Mouse (Mus musculus): ENCODE measurements around the gene Mmp28. TPM values are rescaled to one million over a fixed set of nuclear protein-coding genes. Genes with fewer than 3 reads are reported as not detected.

Gene Mmp28
- polyA plus RNA-seq (2012; rRNA removed), result 0.24 and 0.29 TPM in 2 replicates

DNA sequence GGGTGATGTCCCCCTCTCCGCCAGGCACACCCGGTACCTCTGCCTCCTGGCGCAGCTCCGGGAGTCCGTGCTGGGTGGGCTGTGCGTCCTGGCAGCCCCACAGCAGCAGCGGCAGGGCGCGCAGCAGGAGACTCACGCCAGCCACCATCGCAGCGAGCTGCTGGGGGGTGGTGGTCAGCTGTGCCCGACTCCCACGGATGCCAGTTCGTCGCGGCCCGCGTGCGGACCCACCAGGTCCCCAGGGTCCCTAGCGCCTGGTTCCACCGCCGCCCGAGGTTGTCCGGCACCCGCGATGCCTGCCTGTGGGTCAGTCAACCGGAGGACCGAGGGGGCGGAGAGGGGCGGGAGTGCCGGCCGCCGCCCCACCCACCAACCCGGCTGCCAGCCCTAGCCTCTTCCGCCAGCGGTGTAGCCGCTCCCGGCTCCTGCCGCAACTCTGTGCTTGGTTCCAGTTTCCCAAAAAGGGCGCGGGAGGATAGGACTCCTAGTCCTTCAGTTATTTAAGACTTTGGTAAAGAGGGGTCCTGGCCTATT, at the start of gene Mmp28:
Mmp28 (minus strand) TSS at position 361 of the 534 bp plus-strand sequence.

DNA sequence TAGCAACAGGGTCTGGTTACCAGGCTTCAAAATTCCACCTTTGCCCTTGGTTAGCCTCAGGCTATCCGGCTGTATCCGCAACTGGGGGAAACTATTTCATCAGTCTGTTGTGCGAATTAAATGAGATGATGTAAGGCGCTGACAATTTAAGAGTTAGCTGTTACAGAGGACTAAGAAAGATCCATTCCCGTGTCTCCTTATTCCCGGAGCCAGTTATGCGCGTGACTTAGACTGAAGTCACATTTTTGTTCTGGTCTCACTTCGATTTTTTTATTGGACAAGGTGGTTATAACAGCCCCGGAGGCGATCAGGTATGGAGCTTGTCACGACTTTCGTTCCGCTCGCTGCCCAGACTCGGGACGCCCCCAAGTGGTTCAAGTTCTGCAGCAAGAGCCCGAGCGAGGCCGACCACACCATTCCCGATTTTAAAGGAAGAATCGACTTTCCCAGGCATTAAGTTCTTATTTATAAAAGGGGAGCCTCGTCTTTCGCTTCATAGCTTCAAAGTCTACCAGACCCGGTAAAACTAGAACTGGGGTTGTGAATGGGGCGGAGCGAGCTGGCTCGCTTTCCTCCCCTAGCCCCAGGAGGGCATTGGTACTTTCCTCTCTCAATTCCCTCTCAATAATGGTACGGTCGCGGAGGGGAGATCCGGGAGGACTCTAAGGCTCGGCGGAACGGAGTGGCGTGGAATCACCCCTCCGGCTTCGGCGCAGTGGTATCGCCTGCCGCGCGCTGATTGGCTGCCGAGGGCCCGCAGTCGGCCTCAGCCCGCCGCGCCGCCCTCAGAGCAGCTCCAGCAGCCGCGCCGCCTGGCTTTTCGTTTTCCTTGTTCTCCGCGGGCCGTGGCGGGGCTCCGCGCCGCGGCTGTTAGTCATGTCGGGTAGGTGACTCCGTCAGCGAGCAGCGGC, 9.7 kb upstream of the Mmp28 start, which contains the start of gene Taf15:
Taf15 (plus strand) TSS at position 763 of the 911 bp plus-strand sequence.

DNA sequence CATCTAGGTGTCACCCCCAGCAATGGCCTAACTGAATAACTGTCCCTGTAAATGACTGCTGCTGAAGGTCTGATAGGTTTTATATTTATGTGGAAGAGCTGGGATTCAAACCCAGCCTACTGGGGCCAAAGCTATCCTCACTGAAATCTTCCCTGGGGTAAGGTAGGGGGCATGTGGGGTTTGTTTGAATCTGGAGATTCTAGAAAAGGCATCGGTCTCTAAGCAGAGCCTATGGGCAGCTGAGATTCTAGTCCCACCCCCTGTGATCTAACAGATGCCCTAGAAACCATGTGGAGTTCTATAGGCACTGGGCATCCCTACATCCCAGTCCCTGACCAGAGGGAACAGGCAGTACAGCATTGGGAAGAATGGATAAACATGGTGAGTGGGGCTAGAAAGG, 25.5 kb downstream of the Mmp28 start, which contains the start of gene 1700020L24Rik:
1700020L24Rik (plus strand) TSS at position 301 of the 400 bp plus-strand sequence.

DNA sequence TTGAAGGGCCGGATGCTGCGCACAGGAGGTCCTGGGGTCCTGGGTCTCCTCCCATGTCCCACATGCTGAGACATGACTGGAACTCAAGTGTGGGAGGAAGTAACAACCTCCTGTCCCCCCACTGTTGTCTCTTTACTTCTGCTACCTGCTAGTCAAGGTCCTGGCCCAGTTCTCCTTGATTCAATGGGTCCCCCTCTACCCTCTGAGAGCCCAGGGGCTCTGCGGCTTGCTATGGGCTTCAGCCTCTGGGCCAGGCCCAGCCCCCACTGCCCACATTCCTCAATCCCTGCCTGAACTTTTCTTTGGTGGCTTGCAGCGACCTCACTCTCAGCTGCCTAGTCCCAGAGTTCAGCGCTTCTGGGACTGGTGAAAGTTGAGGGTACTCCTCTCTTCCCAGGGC, 33.5 kb downstream of the Mmp28 start, which contains the start of gene Gas2l2:
Gas2l2 (minus strand) TSS at position 101 of the 400 bp plus-strand sequence.

DNA sequence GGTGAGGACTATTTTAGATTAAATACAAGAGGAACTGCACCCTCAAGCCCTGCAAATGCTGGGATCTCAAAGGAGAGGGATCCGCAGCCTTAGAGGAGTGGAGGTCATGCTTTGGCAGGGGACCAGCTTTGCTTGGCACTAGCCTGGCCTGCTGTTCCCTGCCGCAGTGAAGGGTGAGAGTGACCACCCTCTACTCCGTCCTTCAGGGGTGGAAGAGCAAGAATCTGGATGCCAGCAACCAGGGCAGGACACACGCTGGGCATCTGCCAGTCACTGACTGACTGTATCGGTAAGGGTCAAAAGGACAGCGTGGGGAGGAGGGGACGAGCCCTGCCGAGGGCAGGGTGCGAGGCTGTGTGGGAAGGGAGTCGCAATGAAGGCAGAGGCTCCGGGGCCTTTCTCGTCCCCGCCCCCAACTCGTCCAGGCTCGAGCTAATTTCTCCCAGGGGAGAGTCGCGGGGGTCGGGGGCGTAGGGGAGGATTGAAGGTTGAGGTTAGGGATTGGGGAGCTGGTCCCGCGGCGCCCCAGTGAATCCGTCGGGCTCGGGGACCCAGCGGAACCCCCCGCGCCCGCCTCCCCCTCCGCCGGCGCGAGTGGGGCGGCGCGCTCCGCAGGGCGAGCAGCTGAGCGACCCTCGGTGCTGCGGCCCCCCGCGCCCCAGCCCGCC, 53.6 kb downstream of the Mmp28 start, which contains the start of gene Rasl10b:
Rasl10b (plus strand) TSS at position 51 of the 668 bp plus-strand sequence.

Other genes starting within 250 kb of the Mmp28 start
- 15.2 and 18.5 TPM in 2 replicates for gene Slfn14, start 176.3 kb downstream of the Mmp28 start, polyA plus RNA-seq (2012; rRNA removed)
- 10.8 and 13.3 TPM in 2 replicates for gene Ap2b1, start 164.0 kb downstream of the Mmp28 start, polyA plus RNA-seq (2012; rRNA removed)
- gene Pex12, start 160.5 kb downstream of the Mmp28 start, polyA plus RNA-seq (2012; rRNA removed), result 3.1 and 3.7 TPM in 2 replicates
- 0.30 and 0.31 TPM in 2 replicates for gene Rasl10b, start 53.9 kb downstream of the Mmp28 start, polyA plus RNA-seq (2012; rRNA removed)
- gene Gas2l2, start 33.6 kb downstream of the Mmp28 start, polyA plus RNA-seq (2012; rRNA removed), result 0.01 TPM in 1 of 2 replicates, not detected in the other
- gene 1700020L24Rik, start 25.4 kb downstream of the Mmp28 start, polyA plus RNA-seq (2012; rRNA removed), result 1.6 and 2.5 TPM in 2 replicates
- 44.5 and 48.8 TPM in 2 replicates for gene Taf15, start 10.0 kb upstream of the Mmp28 start, polyA plus RNA-seq (2012; rRNA removed)
- not detected in 2 replicates for gene Heatr9, start 59.1 kb upstream of the Mmp28 start, polyA plus RNA-seq (2012; rRNA removed)
- 0.29 and 0.35 TPM in 2 replicates for gene Ccl5, start 67.4 kb upstream of the Mmp28 start, polyA plus RNA-seq (2012; rRNA removed)
- gene Ccl9, start 115.6 kb upstream of the Mmp28 start, polyA plus RNA-seq (2012; rRNA removed), result 8.0 and 10.2 TPM in 2 replicates
- gene Ccl6, start 130.0 kb upstream of the Mmp28 start, polyA plus RNA-seq (2012; rRNA removed), result 2.4 and 3.8 TPM in 2 replicates
- not detected in 2 replicates for gene Rpl9-ps1, start 182.6 kb upstream of the Mmp28 start, polyA plus RNA-seq (2012; rRNA removed)
- gene Ccl3, start 186.3 kb upstream of the Mmp28 start, polyA plus RNA-seq (2012; rRNA removed), result 0.66 and 1.0 TPM in 2 replicates
- 0.31 and 0.66 TPM in 2 replicates for gene Ccl4, start 199.5 kb upstream of the Mmp28 start, polyA plus RNA-seq (2012; rRNA removed)
- gene Wfdc17, start 240.9 kb upstream of the Mmp28 start, polyA plus RNA-seq (2012; rRNA removed), result 6.2 and 8.7 TPM in 2 replicates
- gene Wfdc18, start 245.9 kb upstream of the Mmp28 start, polyA plus RNA-seq (2012; rRNA removed), result 0.11 TPM in 1 of 2 replicates, not detected in the other